Mouse (Mus musculus) CH12.LX (cell line): ENCODE results near the gene Rhof.

Experiments
- CTCF ChIP-seq, 2 experiments: IDR thresholded peaks in 1 of 2; conservative IDR thresholded peaks in 1 of 2; 2 replicates each; pipeline ENCODE4 v1.5.1; 2011 to 2012; ENCODE audit warnings: low read depth in 2 of 2, low read length in 2 of 2, improper control_type of control experiment in 1 of 2, inconsistent platforms in 1 of 2, mild to moderate bottlenecking in 1 of 2, moderate library complexity in 1 of 2
- ETS1 ChIP-seq: conservative IDR thresholded peaks from 2 replicates; pipeline ENCODE4 v1.6.1; 2012; ENCODE audit warnings: low read depth, mild to moderate bottlenecking, inconsistent platforms, low read length, improper control_type of control experiment, moderate library complexity
- JUND ChIP-seq: conservative IDR thresholded peaks from 2 replicates; pipeline ENCODE4 v1.6.1; 2011; ENCODE audit warnings: low read depth, low read length, improper control_type of control experiment
- MAFK ChIP-seq: IDR thresholded peaks from 2 replicates; pipeline ENCODE4 v1.6.1; 2011; ENCODE audit warnings: low read length, improper control_type of control experiment; ENCODE audit not compliant: insufficient replicate concordance
- MAX ChIP-seq: IDR thresholded peaks from 2 replicates; pipeline ENCODE4 v1.6.1; 2011; ENCODE audit warnings: low read length, improper control_type of control experiment
- MAZ ChIP-seq: IDR thresholded peaks from 2 replicates; pipeline ENCODE4 v1.6.1; 2012; ENCODE audit warnings: low read depth, mild to moderate bottlenecking, inconsistent platforms, low read length, improper control_type of control experiment, moderate library complexity
- POLR2A ChIP-seq: IDR thresholded peaks from 2 replicates; pipeline ENCODE4 v1.6.1; 2011; ENCODE audit warnings: low read depth, mild to moderate bottlenecking, improper control_type of control experiment, low read length
- TCF12 ChIP-seq: IDR thresholded peaks from 2 replicates; pipeline ENCODE4 v1.6.1; 2014; ENCODE audit warnings: low read depth, mild to moderate bottlenecking, inconsistent platforms, low read length, improper control_type of control experiment
- USF1 ChIP-seq: IDR thresholded peaks from 2 replicates; pipeline ENCODE4 v1.6.1; 2014; ENCODE audit warnings: low read depth, mild to moderate bottlenecking, inconsistent platforms, low read length, improper control_type of control experiment
- USF2 ChIP-seq: conservative IDR thresholded peaks from 2 replicates; pipeline ENCODE4 v1.6.1; 2011; ENCODE audit warnings: low read depth, low read length, improper control_type of control experiment
- ZKSCAN1 ChIP-seq: IDR thresholded peaks from 2 replicates; pipeline ENCODE4 v1.6.1; 2012; ENCODE audit warnings: low read depth, inconsistent platforms, low read length, improper control_type of control experiment, borderline replicate concordance
- ZNF384 ChIP-seq: IDR thresholded peaks from 2 replicates; pipeline ENCODE4 v1.6.1; 2012; ENCODE audit warnings: low read depth, low read length, improper control_type of control experiment, inconsistent platforms

GRCm38 (mm10) chr5:123063141-123063540 is 69.4 kb downstream of the Rhof start:
- TF ChIP-seq ZKSCAN1 (no peak), MAFK (no peak), POLR2A (no peak), USF2 (no peak), USF1 (no peak), MAX (no peak), ZNF384 (peak; percentile 37; the same call in 1 of the 2 replicates), CTCF (conservative IDR thresholded peaks at IDR 0.05 in 1 of 2, IDR thresholded peaks at IDR 0.05 in 1 of 2; ENCODE audit: low read depth in 2 of 2, low read length in 2 of 2) (no peak), MAZ (no peak), TCF12 (no peak), JUND (no peak), ETS1 (no peak)
